Mouse (Mus musculus): Measurements from ENCODE around the gene Pi4ka. TPM values are rescaled to one million over a fixed set of nuclear protein-coding genes. Genes with fewer than 3 reads are reported as not detected.
A peak's percentile ranks its signal among the peaks of the same experiment; 100 is the strongest.

Pi4ka gene
- polyA plus RNA-seq, 1 experiment from 2014 or later = 59.7 TPM

DNA sequence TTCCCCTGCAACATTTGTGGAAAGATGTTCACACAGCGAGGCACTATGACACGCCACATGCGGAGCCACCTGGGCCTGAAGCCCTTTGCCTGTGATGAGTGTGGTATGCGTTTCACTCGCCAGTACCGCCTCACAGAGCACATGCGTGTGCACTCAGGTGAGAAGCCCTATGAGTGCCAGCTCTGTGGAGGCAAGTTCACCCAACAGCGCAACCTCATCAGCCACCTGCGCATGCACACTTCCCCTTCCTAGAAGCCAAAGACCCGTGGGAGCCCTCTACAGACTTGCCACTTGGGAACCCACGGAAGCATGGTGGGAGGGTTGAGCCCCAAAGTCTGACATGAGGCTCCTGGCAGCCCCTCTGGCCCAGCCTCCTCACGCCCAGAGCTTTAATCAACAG, 147.2 kb downstream of the Pi4ka start:
- H3K4me2 ChIP-seq = no peak overlapping the region
- H3K9me3 ChIP-seq = no peaks in the 10 kb centered on the region
- no peak for ATAC-seq (ENCODE audit: low FRiP score)
- no peaks in the 10 kb centered on the region for H3K27me3 ChIP-seq
- H3K4me3 ChIP-seq (replicated peaks) = no peak overlapping the region
- no peak overlapping the region for H3K27ac ChIP-seq
- H3K4me1 ChIP-seq = peaks cover 11% of the 10 kb centered on the region
- peaks cover 71% of the 10 kb centered on the region for H3K36me3 ChIP-seq (replicated peaks)
- H3K9ac ChIP-seq = no peak overlapping the region
- 97% methylated on average over 12 of the region's 12 CpGs for WGBS

DNA sequence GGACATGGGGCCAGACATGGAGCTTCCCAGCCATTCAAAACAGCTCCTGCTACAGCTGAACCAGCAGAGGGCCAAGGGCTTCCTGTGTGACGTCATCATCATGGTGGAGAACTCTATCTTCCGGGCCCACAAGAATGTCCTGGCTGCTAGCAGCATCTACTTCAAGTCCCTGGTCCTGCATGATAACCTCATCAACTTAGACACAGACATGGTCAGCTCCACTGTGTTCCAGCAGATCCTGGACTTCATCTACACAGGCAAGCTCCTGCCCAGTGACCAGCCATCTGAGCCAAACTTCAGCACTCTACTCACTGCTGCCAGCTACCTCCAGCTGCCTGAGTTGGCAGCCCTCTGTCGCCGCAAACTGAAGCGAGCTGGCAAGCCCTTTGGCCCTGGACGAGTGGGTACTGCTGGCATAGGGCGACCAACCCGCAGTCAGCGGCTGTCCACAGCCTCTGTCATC, 148.7 kb downstream of the Pi4ka start:
- Histone ChIP-seq H3K9ac (no peak overlapping the region), H3K9me3 (no peaks in the 10 kb centered on the region), H3K4me2 (no peak overlapping the region), H3K36me3 (replicated peaks) (peaks cover 68% of the 10 kb centered on the region), H3K27me3 (no peaks in the 10 kb centered on the region), H3K4me3 (replicated peaks) (no peak overlapping the region), H3K4me1 (peaks cover 27% of the 10 kb centered on the region), H3K27ac (no peak overlapping the region)
- ATAC-seq (ENCODE audit: low FRiP score) = no peak
- WGBS = 93% methylated on average over 9 of the region's 9 CpGs

DNA sequence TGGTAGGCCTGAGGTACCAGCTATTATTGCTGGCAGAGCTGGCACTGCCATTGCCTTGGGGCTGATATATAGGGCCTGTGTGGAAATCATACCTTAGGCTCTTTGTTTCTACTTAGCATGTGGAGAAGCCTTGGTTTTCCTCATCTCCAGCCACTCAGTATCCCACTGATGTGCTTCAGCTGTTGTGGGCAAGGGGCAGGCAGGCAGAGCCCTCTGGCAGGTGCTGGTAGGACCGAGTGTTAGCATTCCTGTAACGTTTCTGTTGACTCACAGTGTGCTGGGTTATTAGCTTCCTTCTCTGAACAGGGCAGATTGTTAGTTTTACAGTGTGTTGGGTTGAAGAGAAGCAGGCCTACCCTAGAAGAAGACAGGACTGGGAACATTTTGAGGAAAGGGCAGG, 150.8 kb downstream of the Pi4ka start:
- Histone ChIP-seq H3K36me3 (replicated peaks) (peaks cover 51% of the 10 kb centered on the region), H3K9me3 (no peaks in the 10 kb centered on the region), H3K27ac (no peak overlapping the region), H3K4me3 (replicated peaks) (no peak overlapping the region), H3K4me1 (peaks cover 40% of the 10 kb centered on the region), H3K4me2 (no peak overlapping the region), H3K27me3 (no peaks in the 10 kb centered on the region), H3K9ac (no peak overlapping the region)
- 77% methylated on average over 2 of the region's 2 CpGs for WGBS
- ATAC-seq (ENCODE audit: low FRiP score) = no peak

DNA sequence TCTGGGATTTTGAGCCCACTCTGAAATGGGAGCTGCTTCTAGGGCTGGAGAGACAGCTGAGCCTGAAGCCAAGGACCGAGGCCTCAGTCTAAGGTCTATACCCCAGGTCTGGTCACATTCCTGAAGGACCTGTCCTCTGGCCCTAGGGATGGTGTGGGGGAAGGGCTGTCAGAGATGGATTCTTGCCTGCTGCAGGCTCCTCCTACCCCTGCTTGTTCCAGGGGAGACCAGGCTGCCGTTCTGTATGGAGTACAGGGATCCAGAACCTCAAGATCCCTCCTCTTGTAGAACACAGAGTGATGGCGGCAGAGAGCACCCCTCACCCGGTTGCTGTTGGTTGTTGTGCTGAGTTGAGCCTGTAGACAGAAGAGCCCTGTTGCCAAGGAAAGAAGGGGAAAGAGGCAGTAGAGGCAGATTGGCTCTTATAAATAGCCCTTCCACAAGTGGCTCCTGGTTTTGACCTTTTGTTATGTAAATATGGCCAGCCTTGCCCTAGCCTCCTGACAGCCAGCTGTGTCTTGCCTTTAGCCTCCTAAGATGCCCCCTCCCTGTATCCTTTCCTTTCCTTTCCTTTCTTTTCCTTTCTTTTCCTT, 152.0 kb downstream of the Pi4ka start:
- 13% methylated on average over 4 of the region's 4 CpGs for WGBS

DNA sequence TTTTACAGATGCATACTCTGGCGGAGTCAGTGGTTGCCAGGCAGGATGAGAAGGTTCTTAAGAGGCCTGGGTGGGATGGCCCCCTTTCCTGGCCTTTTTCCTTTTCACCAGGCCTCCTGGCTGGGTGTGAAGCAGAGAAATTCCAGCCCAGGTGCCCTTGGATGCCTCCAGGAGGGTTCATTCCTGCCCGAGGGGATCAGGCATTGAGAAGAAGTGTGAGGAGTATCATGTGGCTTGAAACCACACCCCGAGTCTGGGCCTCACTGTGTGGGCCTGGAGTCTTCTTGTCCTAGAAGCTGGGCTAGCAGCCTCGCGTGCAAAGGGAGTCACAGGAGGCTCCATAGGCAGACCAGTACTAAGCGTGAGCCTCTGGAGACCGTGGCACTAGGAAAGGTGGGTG, 153.3 kb downstream of the Pi4ka start:
- Histone ChIP-seq H3K9me3 (no peaks in the 10 kb centered on the region), H3K9ac (no peak overlapping the region), H3K36me3 (replicated peaks) (peaks cover 27% of the 10 kb centered on the region), H3K4me1 (peaks cover 40% of the 10 kb centered on the region), H3K27ac (0 out of 2 replicates have a peak overlapping the region, but pooled peaks have one; percentile 50), H3K27me3 (no peaks in the 10 kb centered on the region), H3K4me2 (no peak overlapping the region), H3K4me3 (replicated peaks) (no peak overlapping the region)
- ATAC-seq (ENCODE audit: low FRiP score) = no peak
- 76% methylated on average over 7 of the region's 7 CpGs for whole genome bisulfite sequencing

More for the DNA sequence above, 152.0 kb downstream of the Pi4ka start:
- H3K4me3 ChIP-seq (replicated peaks) = no peak overlapping the region
- peak; percentile 54 for ATAC-seq (ENCODE audit: low FRiP score)
- no peaks in the 10 kb centered on the region for H3K27me3 ChIP-seq
- peak overlapping the region; percentile 44; the same call in 1 of the 2 replicates for H3K27ac ChIP-seq
- 0 out of 2 replicates have a peak overlapping the region, but pooled peaks have one; percentile 29 for H3K9ac ChIP-seq
- H3K4me2 ChIP-seq = peak overlapping the region; percentile 19
- H3K9me3 ChIP-seq = no peaks in the 10 kb centered on the region
- peaks cover 40% of the 10 kb centered on the region for H3K4me1 ChIP-seq
- H3K36me3 ChIP-seq (replicated peaks) = peaks cover 39% of the 10 kb centered on the region

DNA sequence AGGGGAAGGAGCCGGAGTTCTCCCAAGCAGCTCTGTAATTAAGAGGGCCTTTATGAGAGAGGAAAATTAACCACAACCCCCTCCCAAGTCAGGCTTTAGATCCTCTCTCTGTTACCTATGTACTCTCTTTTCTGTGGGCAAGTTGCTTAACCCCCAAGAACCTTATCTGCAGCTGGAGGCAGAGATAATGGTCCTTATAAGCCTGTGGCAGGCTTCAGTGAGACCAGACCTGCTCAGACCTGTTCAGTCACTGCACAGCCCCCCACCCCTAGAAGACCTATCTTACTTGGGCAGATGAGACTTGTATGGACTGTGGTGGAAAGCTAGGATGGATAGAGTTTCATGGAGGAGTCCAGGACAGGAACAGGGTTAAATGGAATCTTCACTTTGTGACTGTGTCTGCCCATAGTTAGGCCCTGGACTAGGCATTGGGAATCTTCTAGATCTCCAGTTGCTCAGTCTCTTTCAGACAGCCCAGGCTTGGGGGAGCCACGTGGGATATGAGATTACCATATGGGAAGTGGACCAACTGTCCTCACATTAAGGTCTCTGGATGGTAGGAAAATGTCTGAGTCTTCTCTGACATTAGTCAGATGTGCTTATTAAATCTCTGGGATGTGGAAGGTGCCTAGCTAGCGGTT, 153.9 kb downstream of the Pi4ka start:
- Histone ChIP-seq H3K4me2 (no peak overlapping the region), H3K4me3 (replicated peaks) (no peak overlapping the region), H3K27ac (no peak overlapping the region), H3K9me3 (no peaks in the 10 kb centered on the region), H3K9ac (no peak overlapping the region), H3K4me1 (peaks cover 40% of the 10 kb centered on the region), H3K27me3 (no peaks in the 10 kb centered on the region), H3K36me3 (replicated peaks) (peaks cover 20% of the 10 kb centered on the region)
- no peak for ATAC-seq (ENCODE audit: low FRiP score)
- 78% methylated on average over 3 of the region's 3 CpGs for WGBS

DNA sequence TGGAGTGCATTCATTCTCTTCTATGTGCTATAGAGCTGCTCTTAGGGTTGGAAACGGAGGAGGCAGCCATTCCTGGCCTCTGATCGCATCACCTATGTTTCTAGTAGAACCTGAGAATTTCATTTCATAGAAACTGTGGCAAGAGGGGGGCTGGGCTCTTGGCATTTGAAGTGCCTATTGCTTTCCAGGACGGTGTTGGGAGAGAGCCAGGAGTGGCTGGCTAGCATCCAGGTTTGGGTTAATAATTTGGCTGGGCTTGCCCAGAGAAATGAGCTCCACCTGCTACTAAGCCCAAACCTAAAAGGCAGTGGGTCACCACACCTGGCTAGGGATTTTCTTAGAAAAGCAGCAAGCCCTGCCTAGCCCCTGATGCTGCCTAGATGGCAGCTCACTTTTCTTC, 154.6 kb downstream of the Pi4ka start:
- H3K4me3 ChIP-seq (replicated peaks) = no peak overlapping the region
- no peaks in the 10 kb centered on the region for H3K27me3 ChIP-seq
- no peaks in the 10 kb centered on the region for H3K9me3 ChIP-seq
- H3K27ac ChIP-seq = no peak overlapping the region
- WGBS = 61% methylated on average over 3 of the region's 3 CpGs
- H3K36me3 ChIP-seq (replicated peaks) = peaks cover 14% of the 10 kb centered on the region; the same call in 1 of the 2 replicates
- ATAC-seq (ENCODE audit: low FRiP score) = peak; percentile 27; the same call in 1 of the 2 replicates
- no peak overlapping the region for H3K9ac ChIP-seq
- H3K4me2 ChIP-seq = no peak overlapping the region
- peaks cover 40% of the 10 kb centered on the region for H3K4me1 ChIP-seq

DNA sequence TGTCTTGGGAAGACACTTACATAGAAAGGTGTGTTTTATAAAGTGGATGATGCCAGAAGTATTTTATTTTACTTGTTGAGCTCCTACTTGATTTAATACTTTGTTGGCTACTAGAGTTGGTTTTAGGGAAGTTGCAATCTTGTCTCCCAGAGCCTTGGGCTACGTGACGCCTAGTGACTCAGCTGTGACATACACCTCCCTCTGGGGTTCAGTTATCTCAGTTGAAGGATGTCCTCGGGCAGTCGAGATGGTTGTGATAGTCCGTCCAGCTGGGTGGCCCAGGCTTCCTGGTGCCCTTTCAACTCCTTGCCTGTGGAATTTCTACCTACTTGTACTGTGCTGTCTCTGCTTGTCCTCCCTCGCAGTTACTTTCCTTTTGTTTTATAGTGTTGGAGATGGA, 157.0 kb downstream of the Pi4ka start:
- H3K9ac ChIP-seq = no peak overlapping the region
- peaks cover 31% of the 10 kb centered on the region for H3K4me1 ChIP-seq
- WGBS = 85% methylated on average over 6 of the region's 6 CpGs
- H3K36me3 ChIP-seq (replicated peaks) = no peaks in the 10 kb centered on the region
- H3K27me3 ChIP-seq = no peaks in the 10 kb centered on the region
- no peaks in the 10 kb centered on the region for H3K9me3 ChIP-seq
- no peak for ATAC-seq (ENCODE audit: low FRiP score)
- H3K4me2 ChIP-seq = no peak overlapping the region
- no peak overlapping the region for H3K27ac ChIP-seq
- H3K4me3 ChIP-seq (replicated peaks) = no peak overlapping the region

DNA sequence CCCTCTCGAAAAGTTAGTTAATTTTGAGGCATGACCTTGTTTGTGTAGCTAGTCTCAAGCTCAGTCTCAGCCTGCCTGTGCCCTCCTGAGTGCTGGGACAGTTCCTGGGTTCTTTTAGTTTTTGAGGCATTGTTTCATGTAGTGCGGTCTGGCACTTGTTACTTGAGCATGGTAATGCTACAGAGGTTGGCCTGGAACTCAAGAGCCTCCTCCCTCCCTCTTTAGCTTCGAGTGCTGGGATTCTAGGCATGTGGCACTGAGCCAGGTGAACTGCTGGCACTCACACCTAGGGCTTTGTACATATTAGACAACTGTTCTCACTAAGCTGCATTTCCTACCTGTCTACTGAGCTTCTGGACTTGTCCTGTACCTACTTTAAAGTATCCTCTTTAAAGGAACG, 158.4 kb downstream of the Pi4ka start:
- no peak for ATAC-seq (ENCODE audit: low FRiP score)
- H3K4me3 ChIP-seq (replicated peaks) = no peak overlapping the region
- H3K4me1 ChIP-seq = peaks cover 17% of the 10 kb centered on the region
- H3K27me3 ChIP-seq = no peaks in the 10 kb centered on the region
- no peaks in the 10 kb centered on the region for H3K9me3 ChIP-seq
- H3K9ac ChIP-seq = no peak overlapping the region
- no peak overlapping the region for H3K27ac ChIP-seq
- H3K36me3 ChIP-seq (replicated peaks) = no peaks in the 10 kb centered on the region
- WGBS = 81% methylated on average over 4 of the region's 4 CpGs
- no peak overlapping the region for H3K4me2 ChIP-seq

DNA sequence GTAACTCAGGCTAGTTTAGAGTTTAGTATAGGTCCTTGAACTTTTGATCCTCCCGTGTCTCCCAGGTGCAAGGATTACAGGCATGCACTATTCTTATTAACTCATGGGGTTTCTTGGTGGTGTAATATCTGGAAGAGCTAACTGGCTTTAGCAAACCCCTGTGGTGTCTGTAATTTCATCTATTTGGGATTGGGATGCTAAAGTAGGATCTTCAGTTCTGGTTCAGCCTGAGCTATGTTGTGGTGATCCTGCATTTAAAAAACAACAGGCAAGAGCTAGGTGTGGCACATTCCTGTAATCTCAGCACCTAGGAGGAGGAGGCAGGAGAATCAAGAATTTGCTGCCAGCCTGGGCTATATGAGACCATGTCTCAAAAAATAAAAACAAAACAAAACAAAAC, 161.1 kb downstream of the Pi4ka start:
- Histone ChIP-seq H3K4me1 (peaks cover 4% of the 10 kb centered on the region; the same call in 1 of the 2 replicates), H3K27ac (no peak overlapping the region), H3K27me3 (no peaks in the 10 kb centered on the region), H3K9me3 (no peaks in the 10 kb centered on the region), H3K4me2 (no peak overlapping the region), H3K36me3 (replicated peaks) (no peaks in the 10 kb centered on the region), H3K4me3 (replicated peaks) (no peak overlapping the region), H3K9ac (no peak overlapping the region)
- 81% methylated on average over 1 of the region's 1 CpGs for WGBS
- no peak for ATAC-seq (ENCODE audit: low FRiP score)

DNA sequence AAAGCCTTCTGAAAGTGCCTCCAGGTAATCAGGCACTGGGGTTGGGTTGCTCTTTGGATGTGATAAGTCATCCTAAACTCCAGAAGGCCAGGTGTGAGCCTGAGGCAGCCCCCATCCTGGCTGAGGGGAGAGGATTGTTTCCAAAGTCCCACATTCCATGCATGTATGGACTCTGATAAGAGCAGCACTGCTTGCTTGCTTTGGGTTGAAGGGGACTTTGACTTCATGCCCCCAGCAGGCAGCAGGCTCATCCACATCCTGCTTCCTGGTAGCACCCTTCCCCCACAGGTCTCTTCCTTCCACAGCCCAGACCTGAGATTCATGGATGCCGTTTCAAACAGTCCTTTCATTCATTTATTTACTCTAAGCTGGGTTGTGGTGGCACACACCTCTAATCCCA, 162.4 kb downstream of the Pi4ka start:
- H3K27me3 ChIP-seq = no peaks in the 10 kb centered on the region
- peaks cover 16% of the 10 kb centered on the region for H3K4me1 ChIP-seq
- H3K9me3 ChIP-seq = no peaks in the 10 kb centered on the region
- no peak overlapping the region for H3K4me3 ChIP-seq (replicated peaks)
- no peak overlapping the region for H3K4me2 ChIP-seq
- 74% methylated on average over 1 of the region's 1 CpGs for WGBS
- H3K36me3 ChIP-seq (replicated peaks) = no peaks in the 10 kb centered on the region
- ATAC-seq (ENCODE audit: low FRiP score) = no peak
- H3K27ac ChIP-seq = no peak overlapping the region
- H3K9ac ChIP-seq = no peak overlapping the region

DNA sequence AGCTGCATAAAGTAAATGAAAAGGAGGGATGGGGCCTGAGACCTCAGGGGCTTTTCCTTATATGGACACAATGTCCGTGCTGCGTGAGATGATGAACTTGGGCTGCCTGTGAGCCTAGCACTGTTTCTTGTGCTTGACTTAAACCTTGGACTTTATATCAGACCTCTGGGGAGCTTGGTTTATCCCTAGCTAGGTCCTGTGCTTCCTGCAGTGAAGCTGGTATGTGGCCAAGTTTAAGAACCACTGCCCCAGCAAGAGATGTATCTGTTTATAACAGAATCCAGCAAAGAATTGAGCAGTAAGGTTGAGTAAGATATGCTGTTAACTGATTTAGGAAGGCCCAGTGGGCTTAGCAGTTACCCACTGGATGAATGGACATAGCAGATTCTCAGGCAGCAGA, 166.7 kb downstream of the Pi4ka start:
- ATAC-seq (ENCODE audit: low FRiP score) = no peak
- Histone ChIP-seq H3K9me3 (no peaks in the 10 kb centered on the region), H3K27me3 (no peaks in the 10 kb centered on the region), H3K4me3 (replicated peaks) (no peak overlapping the region), H3K27ac (no peak overlapping the region), H3K4me1 (peaks cover 43% of the 10 kb centered on the region), H3K36me3 (replicated peaks) (no peaks in the 10 kb centered on the region), H3K4me2 (no peak overlapping the region), H3K9ac (no peak overlapping the region)
- 83% methylated on average over 2 of the region's 2 CpGs for WGBS

DNA sequence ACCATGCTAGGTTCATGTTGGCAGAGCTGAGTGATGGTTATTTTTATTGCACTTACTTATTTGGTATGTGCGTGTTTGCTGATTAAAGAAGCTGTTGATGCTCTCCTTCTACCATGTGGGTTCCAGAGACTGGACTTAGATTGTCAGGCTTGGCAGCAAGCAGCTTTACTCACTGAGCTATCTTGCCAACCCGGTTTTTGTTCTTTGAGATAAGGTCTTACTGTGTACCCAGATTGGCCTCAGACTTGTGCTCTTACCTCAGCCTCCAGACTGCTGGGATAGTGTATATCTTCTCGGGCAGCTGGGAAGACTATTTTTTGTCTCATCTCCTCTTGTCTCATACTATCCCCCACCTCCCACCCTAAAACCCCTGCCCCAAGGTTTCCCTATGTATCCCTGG, 168.5 kb downstream of the Pi4ka start:
- Histone ChIP-seq H3K4me1 (peaks cover 51% of the 10 kb centered on the region), H3K4me3 (replicated peaks) (no peak overlapping the region), H3K4me2 (no peak overlapping the region), H3K27ac (no peak overlapping the region), H3K36me3 (replicated peaks) (no peaks in the 10 kb centered on the region), H3K9me3 (no peaks in the 10 kb centered on the region), H3K27me3 (no peaks in the 10 kb centered on the region), H3K9ac (no peak overlapping the region)
- 91% methylated on average over 3 of the region's 3 CpGs for WGBS
- ATAC-seq (ENCODE audit: low FRiP score) = no peak
